Mouse (Mus musculus): ENCODE results near the gene Gm20716.
A peak's percentile ranks its signal among the peaks of the same experiment; 100 is the strongest.

Gm20716 gene

DNA sequence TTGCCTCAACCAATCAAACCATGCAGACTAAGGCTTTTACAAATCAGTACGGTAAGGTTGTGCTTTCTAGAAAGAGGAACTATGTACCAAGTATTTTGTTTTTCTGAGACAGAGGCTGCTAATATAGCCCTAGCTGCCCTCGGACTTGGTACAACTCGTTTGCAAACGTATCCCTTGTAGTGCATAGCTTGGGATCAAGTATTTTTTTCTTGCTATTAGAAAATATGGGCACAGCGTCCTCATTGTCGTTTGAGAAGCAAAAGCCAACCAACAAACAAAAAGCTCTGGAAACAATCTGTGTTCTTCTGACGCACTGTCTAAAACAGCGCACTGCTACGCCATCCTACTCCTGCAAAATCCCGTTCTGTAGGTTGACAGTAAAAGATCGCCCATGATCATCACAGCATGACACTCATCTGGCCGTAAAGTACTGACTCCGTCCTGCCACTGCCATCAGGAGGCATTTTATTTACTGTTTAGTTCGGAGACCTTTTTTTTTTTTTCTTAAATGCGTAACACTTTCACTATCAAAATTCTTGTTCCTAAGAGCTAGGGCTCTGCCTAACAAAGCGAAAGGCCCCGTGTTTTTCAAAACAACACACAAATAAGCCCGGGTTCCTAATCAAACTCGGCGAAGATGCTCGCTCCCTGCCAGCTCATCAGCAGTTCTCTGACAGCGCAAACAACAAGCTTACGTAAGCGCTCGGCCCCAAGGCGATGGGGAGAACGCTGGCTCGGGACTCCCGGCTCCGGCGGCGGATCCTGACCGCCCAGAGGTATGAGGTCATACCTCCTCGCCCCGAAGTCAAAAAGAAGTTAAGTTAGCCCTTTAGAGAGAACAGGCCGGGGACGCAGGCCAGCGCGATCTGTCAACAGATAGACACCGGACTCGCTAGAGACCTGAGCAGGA, 793 bp downstream of the Gm20716 start:
- peak in 1 of 2 experiments; percentile 50 for DNase-seq

DNA sequence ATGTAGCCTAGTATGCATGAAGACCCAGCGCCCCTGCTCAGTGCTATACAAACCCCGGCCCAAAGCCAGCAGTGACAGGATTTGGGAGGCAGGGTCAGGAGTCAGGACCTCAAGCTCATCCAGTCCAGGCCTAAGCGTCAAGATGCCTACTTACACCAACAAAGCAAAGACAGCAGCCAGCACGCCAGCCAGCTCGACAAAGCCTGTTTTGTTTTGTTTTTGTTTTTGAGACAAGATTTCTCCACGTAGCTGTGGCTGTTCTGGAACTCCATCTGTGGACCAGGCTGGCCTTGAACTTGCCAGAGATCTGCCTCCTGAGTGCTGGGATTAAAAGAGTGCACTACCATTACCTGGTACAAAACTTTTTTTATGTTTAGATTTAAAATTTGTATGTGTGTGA, 6.8 kb downstream of the Gm20716 start:
- no peak for DNase-seq

DNA sequence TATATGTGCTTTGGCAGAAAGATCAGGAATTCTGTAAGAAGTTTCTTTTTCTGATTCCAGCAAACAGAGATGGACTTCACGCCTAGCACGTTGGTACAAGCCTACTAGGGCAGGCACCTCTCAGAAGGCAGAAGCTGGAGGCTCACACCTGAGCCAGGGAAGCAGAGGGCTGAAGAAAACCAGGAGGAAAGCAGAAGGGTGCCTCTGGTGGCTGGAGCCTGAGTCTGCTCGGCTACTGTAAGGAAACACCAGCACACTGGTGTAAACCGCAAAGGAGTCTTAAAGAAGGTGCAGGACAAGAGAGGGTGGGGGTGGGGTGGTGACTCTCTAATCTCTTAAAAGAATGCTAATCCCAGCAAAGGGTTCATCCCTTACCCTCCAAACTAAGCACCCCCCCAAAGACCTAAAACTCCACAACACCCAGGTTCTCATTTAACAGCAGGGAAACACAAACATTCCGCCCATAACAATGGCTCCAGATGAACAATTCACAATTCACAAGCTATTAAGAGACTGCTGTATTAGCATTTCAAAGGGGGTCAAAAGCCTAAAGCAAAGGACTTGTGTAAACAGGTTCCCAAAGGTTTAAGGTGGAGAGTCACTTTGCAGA, 16.3 kb downstream of the Gm20716 start:
- no peak for DNase-seq

DNA sequence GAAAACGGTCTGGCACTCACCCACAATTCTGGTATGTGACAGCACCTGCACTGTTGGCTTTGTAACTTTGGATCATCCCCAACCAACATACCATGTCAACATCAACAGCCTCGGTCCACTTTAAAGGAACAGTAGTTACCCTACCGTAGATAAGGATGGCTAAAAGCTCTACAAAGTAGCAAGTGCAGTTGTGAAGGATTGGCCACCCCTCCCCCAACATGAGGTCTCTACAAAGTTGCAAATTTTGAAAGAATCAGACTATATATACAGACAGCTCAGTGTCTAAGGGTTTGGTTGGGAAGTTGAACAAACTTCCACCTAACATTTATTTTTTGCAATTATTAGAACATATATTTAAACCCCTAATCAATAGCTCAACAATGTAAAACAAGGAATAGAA, 22.3 kb downstream of the Gm20716 start:
- peak; percentile 33 to 51 for DNase-seq

DNA sequence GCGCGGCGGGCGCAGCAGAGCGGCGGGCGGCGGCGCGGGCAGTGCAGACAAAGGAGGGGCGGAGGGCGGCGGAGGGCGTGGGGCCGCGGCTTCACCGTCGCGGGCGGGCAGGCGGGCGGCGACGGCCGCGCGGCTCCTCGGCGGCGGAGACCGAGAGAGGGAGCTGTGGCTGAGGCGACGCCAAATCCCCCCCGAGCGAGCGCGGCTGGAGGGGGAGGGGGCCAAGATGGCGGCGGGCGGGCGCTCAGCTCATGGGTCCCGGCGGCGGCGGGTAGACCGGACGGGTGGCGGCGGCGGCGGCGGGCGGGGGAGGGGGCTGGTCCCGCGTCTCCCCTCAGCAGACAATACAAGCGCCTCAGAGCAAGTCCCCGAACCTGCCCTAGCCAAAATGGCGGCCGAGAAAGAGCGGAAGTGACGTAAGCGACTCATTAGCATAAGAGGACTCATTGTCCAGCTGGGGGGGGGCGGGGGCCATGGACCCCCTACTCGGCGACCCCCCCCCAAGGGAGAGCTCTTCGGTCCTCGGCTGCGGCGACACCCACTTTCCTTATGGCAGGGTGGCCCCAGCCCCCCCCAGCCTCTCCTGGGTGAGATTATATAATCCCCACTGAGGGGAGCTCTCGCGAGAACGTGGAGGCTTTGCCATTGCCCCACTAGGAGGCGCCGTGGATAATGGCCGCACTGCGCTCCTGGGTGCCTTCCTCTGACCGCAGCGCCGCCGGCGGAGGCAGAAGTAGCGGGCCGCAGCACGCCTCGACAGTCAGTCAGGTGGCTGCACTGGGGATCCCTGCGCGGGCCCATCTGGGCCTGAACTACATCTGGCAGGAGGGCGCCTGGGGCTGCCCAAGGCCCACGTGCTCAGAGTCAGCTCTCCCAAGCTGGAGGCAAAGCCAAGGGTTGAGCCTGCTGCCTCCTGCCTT, 23.2 kb downstream of the Gm20716 start, which contains the start of gene Adnp:
Gene Adnp (minus strand): TSS at position 388 of the 920 bp plus-strand sequence.
- peak; percentile 94 to 96 for DNase-seq

DNA sequence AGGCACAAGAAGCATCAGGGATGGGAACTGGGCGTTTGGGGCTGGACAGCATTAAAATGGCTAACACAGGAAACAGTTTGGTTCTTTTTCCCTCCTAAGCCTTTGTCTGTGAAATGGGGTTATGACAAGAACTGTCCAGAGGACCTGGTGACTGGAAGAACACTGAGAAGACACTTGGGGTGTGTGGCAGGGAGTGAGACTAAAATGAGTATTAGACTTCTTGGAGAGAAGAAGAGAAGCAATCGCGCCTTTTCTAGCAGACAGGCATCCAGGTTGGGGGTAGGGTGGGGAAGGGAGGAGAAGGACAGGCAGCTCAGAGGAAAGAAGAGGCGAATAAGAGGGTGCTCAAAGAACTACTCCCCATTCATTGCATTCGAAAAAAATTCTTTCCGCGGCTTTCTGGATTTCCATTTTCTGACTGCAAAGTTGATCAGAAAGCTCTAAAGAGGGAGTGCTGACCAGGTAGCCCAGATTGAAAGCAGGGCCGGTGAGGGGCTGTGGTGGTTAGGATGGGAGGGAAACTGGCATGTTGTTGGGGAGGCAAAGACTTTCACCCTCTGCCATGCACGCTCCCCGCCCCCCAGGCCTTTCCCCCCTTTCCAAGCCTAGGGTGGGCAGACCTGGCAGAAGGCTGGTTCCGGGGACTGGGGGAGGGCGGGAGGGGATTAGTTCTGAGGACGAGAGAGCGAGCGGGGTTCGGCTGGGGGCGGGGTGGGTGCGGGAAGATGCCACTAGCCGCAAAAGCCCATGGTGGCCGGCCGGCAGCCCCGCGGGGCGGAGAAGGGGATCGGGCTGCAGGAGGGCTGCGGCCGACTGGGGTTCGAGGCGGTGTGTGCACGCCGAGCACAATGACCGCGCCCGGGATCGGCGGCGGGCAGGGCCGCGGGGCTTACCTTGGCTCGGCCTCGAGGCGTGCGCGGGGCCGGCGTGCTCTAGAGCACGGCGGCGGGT, 24.2 kb downstream of the Gm20716 start:
- peak; percentile 61 to 62 for DNase-seq

DNA sequence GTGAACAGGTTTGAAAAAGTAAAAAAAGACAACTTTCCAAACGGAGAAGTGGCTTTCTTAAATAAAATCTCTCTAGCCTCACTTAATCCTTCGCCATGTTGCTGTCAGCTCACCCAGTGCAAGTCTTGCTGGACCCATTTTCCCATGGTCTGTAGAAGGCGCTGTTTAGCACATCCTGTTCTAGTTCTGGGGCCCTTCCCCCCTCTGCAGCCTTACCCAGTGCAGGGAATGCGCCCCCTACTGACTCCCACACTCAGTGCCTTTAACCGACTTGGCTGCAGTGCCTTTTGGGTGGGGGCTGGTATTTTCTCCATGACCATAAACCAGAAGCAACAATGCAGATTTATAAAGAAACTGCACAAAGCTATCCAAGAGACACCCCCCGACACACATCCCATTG, 24.9 kb downstream of the Gm20716 start:
- DNase-seq = peak; percentile 93 to 98

DNA sequence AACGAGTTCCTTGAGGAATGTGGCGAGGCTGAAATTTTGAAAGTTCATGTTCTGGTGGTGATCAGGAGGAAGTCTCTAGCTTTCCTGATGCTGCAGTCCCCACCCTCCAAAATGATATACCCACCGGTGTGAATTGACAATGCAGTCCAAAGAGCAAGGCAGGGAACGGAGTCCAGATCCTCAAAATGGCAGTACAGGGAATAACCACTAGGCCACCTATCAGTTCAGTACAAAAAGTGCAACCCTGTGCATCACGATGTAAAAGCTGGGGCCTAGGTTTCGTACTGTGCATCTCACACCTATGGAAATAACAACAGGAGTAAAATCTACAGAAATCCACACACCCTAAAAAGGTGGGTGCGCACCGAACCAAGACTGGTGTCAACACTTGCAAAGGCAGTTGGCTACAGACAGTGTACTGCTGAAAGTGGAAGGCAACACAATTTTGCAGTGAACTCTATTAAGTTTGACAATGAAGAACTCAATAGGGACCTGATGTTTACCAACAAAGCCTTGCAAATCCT, 25.6 kb downstream of the Gm20716 start:
- DNase-seq = no peak

DNA sequence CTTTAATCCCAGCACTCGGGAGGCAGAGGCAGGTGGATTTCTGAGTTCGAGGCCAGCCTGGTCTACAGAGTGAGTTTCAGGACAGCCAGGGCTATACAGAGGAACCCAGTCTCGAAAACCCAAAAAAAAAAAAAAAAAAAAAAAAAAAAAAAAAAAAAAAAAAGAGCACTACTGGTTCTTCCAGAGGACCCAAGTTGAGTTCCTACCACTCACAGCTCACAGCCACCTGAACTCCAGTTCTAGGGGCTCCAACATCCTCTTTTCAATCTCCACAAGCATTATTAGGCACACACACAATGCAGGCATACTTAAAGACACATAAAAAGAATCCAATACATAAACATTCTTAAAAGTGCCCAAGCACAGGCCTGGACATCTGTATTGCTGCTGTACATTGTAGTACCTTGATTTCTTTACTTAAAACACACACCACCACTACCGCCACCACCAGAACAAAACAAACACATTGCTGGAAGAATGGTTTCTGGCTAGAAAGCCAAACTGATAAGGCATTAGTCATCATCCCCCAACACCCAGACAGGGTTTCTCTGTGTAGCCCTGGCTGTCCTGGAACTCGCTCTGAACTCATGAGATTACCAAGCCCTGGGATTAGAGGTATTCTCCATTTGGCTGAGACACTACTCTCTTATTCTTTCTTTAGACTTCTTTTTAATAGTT, 30.0 kb downstream of the Gm20716 start:
- no peak for DNase-seq

DNA sequence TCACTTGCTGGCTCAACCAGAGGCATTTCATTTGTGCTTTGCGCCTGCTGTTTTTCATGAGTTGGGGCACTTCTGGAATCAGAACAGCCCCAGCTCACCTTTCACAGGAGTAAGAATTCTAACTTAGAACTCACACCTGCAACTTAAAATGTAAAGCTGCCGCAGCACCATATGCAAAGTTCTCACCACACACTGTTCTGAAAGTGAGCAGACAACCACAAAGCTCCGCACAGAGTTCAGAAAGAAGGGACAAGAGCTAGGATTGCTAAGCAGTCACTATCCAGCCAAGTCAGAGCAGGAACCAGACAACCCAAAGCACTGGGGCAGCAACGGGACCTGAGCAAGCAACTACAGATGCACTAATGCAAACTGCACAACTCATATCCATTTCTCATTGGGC, 30.7 kb downstream of the Gm20716 start:
- no peak for DNase-seq

DNA sequence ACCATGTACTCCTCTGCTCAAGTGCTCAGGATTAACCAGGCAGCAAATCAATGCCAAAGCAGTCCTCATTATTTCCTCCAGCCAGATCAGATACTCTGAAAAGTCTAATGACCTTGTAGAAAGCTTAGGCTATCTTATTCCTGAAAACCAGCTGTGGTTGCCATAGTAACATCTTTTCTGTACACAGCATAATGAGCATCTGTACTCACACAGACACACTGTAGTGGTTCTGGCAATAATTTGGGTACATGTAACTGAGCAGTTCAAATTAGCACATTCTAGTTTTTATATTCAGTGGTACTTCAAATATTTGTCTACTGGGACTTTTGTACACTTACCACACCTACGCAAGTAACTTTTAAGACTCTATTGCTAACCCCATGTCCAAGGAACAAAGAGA, 31.7 kb downstream of the Gm20716 start:
- no peak for DNase-seq

DNA sequence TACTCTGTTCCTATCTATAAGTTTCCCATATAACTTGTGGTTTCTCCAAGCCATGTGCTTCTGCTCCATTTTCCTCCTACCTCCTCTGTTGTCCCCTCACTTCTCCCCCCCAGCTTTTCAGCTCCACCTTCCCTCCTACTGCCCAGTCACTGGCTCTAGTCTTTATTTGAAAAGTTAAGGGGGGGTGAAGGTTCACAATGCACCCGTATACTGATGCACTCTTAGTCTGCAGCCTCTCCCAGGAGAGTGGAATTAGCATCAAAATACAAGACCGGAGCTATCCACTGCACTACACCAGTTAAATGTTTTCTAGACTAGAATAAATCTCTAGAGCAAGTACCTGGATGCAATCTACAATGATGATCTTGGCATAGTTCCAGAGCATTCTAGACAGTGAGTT, 34.4 kb downstream of the Gm20716 start:
- DNase-seq = no peak

DNA sequence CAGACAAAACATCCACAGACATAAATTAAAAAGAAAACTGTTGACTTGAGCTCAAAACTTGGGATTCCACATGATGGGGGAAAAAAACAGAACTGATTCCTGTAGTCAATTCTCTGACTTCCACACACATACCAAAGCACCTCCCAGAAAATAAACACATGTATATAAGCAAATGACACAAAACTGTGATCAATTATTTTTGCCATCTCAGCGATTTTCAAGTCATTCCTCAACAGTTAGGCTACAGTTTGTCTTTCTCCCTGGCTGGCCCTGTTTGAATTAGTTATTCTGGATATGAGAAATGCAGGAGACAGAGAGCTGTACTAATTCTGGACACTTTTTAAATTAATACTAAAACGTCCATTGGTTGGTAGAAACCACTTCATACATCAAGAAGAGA, 36.5 kb downstream of the Gm20716 start:
- no peak for DNase-seq

DNA sequence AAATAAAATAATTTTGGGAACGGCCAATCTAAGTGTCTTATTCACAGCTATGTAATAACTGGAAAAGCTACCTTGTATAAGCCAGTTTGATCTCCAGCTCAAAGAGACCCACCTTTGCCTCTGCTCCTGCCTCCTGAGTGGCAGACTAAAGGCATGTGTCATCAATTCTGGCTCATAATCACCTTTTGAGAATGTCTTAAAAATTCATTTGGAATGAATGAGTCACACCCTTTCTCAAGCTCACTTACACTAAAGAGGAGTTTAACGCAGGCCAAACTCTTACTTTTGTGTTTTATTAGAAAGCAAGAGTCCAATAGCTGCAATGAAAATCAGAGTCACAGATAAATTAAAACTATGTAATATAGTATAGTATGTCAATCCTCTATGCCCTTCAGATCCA, 38.3 kb downstream of the Gm20716 start:
- DNase-seq = no peak

DNA sequence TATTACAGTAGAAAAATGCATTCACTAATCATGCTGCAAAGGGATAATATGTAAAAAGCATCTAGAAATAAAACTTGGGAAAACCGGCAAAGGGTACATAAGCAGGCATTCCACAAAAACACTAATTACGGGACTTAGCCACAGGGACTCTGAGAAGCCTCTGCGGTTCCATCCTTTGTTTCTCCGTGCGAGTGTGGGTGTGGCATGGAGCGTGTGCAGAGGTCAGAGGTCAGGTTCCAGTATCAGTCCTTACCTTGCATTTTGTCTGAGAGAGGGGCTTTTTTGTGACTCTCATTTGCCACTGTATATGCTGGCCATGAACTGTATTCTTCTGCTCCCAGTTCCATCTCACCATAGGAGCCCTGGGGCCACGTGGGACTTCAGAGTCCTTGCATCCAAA, 54.2 kb downstream of the Gm20716 start:
- no peak for DNase-seq

DNA sequence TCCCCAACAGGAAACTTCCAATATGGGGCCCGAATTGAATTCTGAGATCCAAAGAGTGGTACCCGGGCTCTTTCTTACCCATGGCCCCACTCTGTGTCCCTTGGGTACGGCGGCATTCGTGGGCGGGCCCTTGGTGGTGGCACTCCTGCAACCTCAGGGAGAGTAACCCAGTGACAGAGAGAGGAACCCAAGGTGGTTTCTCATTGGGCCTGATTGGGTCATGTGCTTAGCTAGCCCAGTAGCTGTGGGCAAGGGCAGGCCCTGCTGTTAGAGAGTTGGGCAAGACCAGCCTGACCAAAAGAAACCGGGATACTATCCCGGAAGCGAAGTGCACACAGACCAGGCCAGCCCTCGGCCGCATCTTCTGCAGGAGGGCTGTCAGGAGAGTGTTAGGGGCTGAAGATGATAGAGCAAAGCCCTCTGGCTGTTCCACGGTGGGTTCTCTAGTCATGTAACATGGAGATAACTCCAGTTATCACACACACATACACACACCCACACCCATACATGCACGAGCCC, 59.9 kb downstream of the Gm20716 start:
- no peak for DNase-seq

DNA sequence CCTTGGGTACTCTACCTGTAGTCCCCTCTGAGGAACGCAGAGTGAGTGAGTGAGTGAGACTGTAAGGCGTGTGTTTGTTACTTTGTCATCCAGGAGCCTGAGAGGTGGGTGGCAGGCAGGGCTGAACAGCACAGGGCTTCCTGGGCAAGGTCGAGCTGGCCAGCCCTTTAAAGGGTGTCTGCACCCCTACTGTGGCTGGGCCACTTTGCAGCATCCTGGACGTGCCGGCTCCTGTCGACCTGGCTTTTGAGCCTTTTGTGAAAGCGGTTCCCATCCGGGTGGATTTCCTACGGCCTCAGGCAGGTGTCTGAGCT, 60.4 kb downstream of the Gm20716 start:
- DNase-seq = no peak

DNA sequence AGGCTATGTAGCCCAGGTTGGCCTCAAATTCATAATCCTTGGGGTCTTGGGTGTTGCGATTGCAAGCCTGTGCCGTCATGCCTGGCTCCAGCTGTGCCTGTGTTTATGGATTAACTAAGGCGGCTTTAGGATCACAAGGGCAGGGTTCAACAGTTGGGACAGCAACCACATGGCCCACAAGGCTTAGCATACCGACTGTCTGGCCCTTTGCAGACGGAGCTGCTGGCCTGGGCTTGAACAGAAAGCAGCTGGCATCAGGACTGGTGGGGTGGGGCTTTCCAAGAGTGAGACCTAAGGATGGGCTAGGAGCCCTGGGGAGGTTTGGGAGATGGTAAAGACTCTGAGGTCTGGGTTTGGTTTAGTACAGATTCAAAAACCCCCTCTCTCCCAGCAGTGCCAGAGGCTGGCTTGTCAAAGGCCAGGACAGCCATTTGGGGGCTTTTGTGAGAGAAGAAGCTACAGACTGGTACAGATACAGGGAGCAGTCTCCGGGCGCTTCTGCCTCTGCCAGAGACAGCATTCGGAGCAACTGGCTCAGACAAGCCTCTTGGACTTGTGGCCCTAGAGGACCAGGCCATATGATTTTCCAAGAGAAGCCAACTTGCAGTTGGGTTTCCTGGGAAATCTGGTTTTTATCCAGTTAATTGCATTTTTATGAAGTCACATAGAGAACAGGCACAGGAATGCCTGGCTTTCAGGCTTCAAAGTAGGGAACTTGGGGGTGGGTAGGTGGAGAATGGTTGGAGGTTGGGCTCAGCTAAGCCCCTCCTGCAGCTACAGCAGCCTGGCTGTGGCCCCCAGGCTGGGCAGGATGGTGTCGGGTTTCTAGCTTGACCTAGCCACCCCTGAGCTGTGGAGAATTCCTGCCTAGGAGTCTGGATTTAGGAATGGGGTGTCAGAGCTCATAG, 61.0 kb downstream of the Gm20716 start:
- DNase-seq = no peak

DNA sequence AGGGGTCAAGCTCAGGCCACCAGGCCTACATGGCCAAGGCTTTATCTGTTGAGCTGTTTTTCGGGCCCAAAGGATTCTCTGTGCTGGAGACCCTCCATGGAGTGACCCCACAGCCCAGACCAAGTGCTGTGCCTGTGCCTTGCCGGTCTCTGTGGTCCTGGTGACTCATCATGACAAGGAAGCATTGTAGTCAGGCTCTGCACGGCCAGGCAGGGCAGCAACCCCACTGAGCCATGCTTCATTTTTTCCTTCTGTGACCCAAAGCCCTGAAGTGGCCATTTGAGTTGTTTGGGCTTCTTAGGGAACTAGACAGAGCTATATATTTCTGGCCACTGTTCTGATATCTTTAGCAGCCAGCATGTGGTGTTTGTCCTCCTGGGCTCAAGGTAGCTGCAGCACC, 62.4 kb downstream of the Gm20716 start:
- DNase-seq = no peak
